Mouse (Mus musculus) 3134 (cell line): ENCODE measurements around the gene Tcf20.

ENCODE experiments used
- DNase-seq: peaks from one replicate; pipeline ENCODE4 v3.0.0-alpha.2; 2011; ENCODE audit warnings: low spot score; ENCODE audit not compliant: insufficient read length; ENCODE audit errors: extremely low read depth

Tcf20 gene

DNA sequence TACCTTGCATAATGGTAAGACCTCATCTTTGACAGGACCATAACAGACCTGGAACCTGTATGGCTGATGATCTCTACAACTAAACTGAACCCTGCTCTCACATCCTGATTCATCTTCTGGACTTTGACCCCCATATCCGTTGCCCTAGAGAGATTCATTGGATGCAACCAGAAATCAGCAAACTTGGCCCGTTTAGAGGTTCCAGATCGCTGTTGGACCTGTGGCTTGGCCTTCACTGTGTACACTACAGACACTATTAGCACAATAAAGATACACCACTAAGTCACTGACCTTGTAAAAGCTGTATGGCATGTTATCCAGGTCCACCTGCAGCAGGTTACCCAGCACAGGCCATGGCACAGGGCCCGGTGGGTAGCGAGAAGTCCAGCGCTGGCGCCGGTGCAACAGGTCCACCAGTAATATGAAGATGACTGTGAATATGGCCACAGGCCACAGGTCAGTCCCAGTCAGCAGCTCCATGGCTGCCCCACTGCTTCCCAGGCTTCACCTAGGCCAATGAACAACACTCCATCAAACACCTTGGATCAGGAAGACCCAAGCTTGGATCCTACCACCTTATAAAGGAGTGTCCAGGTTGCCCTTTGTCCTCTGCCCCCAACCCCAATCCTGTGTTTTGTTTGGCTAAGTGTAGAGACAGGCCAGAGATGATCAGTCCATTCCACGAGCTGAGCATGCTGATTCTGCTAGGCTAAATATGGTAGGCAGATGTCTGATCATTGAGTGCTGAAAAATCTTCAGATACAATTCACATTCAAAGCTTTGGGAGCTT lies 223.8 kb downstream of the Tcf20 start, which contains the start of gene Cyp2d40:
Gene Cyp2d40 (minus strand): TSS at position 553 of the 790 bp plus-strand sequence.
- no peak for DNase-seq
